Mouse (Mus musculus): Measurements from ENCODE around the gene Iqck. TPM values are rescaled to one million over a fixed set of nuclear protein-coding genes. Genes with fewer than 3 reads are reported as not detected.

Gene Iqck
- polyA plus RNA-seq, 1 experiment from 2014 or later: 4.2 TPM

DNA sequence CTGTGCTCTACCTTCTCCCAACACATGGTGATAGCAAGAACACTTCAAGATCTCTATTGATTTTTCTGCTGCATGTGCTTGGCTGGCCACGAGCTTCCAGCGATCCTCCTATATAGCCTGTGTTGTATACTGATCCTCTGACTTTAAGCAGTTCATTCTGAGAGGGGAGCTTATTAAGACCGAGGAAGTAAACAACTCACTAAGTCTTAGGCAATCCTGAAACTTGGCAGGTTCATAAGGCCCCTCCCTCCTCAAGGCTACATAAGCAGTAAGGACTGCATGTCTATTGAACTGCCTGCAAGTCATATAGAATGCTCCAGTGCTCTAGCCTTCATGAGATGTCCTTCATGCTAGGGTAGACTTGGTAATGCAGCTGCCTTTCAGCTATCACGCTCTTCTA, 9.2 kb upstream of the Iqck start:
- Histone ChIP-seq H3K9ac (ENCODE audit: low read depth, low read length) (no peak overlapping the region), H3K27ac (ENCODE audit: low read depth, low read length) (no peak overlapping the region), H3K4me1 (ENCODE audit: control insufficient read depth, insufficient read depth, low read length) (no peaks in the 10 kb centered on the region), H3K36me3 (ENCODE audit: control insufficient read depth, insufficient read depth, low read length) (peaks cover 94% of the 10 kb centered on the region), H3K27me3 (ENCODE audit: control insufficient read depth, insufficient read depth, low read length) (no peaks in the 10 kb centered on the region), H3K4me3 (ENCODE audit: low read length) (no peak overlapping the region), H3K9me3 (ENCODE audit: control insufficient read depth, low read length) (no peaks in the 10 kb centered on the region), H3K4me2 (replicated peaks; ENCODE audit: low read depth, low read length) (no peak overlapping the region)
- no peak for ATAC-seq (ENCODE audit: low FRiP score, low TSS enrichment)
- 93% methylated on average over 4 of the region's 4 CpGs for WGBS

- Histone ChIP-seq H3K4me3 (ENCODE audit: low read length) (no peak overlapping the region), H3K27ac (ENCODE audit: low read depth, low read length) (peak overlapping the region; percentile 74; the same call in 1 of the 2 replicates), H3K4me1 (ENCODE audit: control insufficient read depth, insufficient read depth, low read length) (no peaks in the 10 kb centered on the region), H3K9me3 (ENCODE audit: control insufficient read depth, low read length) (no peaks in the 10 kb centered on the region), H3K9ac (ENCODE audit: low read depth, low read length) (no peak overlapping the region), H3K27me3 (ENCODE audit: control insufficient read depth, insufficient read depth, low read length) (no peaks in the 10 kb centered on the region), H3K36me3 (ENCODE audit: control insufficient read depth, insufficient read depth, low read length) (peaks cover 91% of the 10 kb centered on the region), H3K4me2 (replicated peaks; ENCODE audit: low read depth, low read length) (no peak overlapping the region)
- peak; percentile 48; the same call in 1 of the 2 replicates for ATAC-seq (ENCODE audit: low FRiP score, low TSS enrichment)
- 70% methylated on average over 10 of the region's 10 CpGs for WGBS
Measured at GRCm38 (mm10) chr7:118848796-118849195, 6.8 kb upstream of the Iqck start.

- ATAC-seq (ENCODE audit: low FRiP score, low TSS enrichment): no peak
- no peak overlapping the region for H3K9ac ChIP-seq (ENCODE audit: low read depth, low read length)
- H3K4me2 ChIP-seq (replicated peaks; ENCODE audit: low read depth, low read length): no peak overlapping the region
- 63% methylated on average over 5 of the region's 5 CpGs for WGBS
- no peaks in the 10 kb centered on the region for H3K9me3 ChIP-seq (ENCODE audit: control insufficient read depth, low read length)
- H3K4me3 ChIP-seq (ENCODE audit: low read length): no peak overlapping the region
- no peaks in the 10 kb centered on the region for H3K27me3 ChIP-seq (ENCODE audit: control insufficient read depth, insufficient read depth, low read length)
- H3K27ac ChIP-seq (ENCODE audit: low read depth, low read length): peak overlapping the region; percentile 74; the same call in 1 of the 2 replicates
- H3K4me1 ChIP-seq (ENCODE audit: control insufficient read depth, insufficient read depth, low read length): 0 out of 2 replicates have a peak, but pooled peaks cover 7% of the 10 kb centered on the region
- H3K36me3 ChIP-seq (ENCODE audit: control insufficient read depth, insufficient read depth, low read length): peaks cover 82% of the 10 kb centered on the region
Measured at GRCm38 (mm10) chr7:118849543-118850250, 5.9 kb upstream of the Iqck start.

- no peaks in the 10 kb centered on the region for H3K27me3 ChIP-seq (ENCODE audit: control insufficient read depth, insufficient read depth, low read length)
- H3K9ac ChIP-seq (ENCODE audit: low read depth, low read length): no peak overlapping the region
- ATAC-seq (ENCODE audit: low FRiP score, low TSS enrichment): no peak
- H3K9me3 ChIP-seq (ENCODE audit: control insufficient read depth, low read length): no peaks in the 10 kb centered on the region
- WGBS: 79% methylated on average over 9 of the region's 9 CpGs
- no peak overlapping the region for H3K4me2 ChIP-seq (replicated peaks; ENCODE audit: low read depth, low read length)
- H3K27ac ChIP-seq (ENCODE audit: low read depth, low read length): no peak overlapping the region
- H3K4me1 ChIP-seq (ENCODE audit: control insufficient read depth, insufficient read depth, low read length): 0 out of 2 replicates have a peak, but pooled peaks cover 9% of the 10 kb centered on the region
- H3K36me3 ChIP-seq (ENCODE audit: control insufficient read depth, insufficient read depth, low read length): peaks cover 72% of the 10 kb centered on the region
- H3K4me3 ChIP-seq (ENCODE audit: low read length): no peak overlapping the region
Measured at GRCm38 (mm10) chr7:118850676-118851290, 4.8 kb upstream of the Iqck start.

DNA sequence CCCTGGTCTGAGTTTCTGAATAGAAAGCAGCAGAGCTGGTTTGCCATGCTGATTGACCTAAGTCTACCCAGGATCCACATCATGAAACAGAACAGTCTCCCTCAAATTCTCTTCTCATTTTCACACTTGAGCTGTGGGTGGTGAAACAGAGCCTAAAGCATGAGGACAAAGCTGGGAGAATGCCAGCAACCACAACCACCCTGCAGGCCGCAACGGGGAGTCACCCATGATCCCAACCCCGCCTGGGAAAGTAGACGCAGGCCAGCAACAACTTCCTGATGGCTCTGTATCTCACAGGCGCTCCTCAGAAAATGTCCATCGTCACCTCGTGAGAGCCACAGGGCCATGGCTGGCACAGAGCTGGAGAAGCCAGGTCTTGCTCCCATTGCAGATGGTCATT, 4.0 kb upstream of the Iqck start:
- H3K4me3 ChIP-seq (ENCODE audit: low read length): no peak overlapping the region
- ATAC-seq (ENCODE audit: low FRiP score, low TSS enrichment): no peak
- H3K4me1 ChIP-seq (ENCODE audit: control insufficient read depth, insufficient read depth, low read length): 0 out of 2 replicates have a peak, but pooled peaks cover 9% of the 10 kb centered on the region
- H3K36me3 ChIP-seq (ENCODE audit: control insufficient read depth, insufficient read depth, low read length): peaks cover 64% of the 10 kb centered on the region
- 91% methylated on average over 7 of the region's 7 CpGs for WGBS
- no peak overlapping the region for H3K9ac ChIP-seq (ENCODE audit: low read depth, low read length)
- H3K27me3 ChIP-seq (ENCODE audit: control insufficient read depth, insufficient read depth, low read length): no peaks in the 10 kb centered on the region
- no peak overlapping the region for H3K4me2 ChIP-seq (replicated peaks; ENCODE audit: low read depth, low read length)
- H3K9me3 ChIP-seq (ENCODE audit: control insufficient read depth, low read length): no peaks in the 10 kb centered on the region
- H3K27ac ChIP-seq (ENCODE audit: low read depth, low read length): no peak overlapping the region

- Histone ChIP-seq H3K27ac (ENCODE audit: low read depth, low read length) (no peak overlapping the region), H3K27me3 (ENCODE audit: control insufficient read depth, insufficient read depth, low read length) (no peaks in the 10 kb centered on the region), H3K36me3 (ENCODE audit: control insufficient read depth, insufficient read depth, low read length) (peaks cover 55% of the 10 kb centered on the region), H3K9me3 (ENCODE audit: control insufficient read depth, low read length) (no peaks in the 10 kb centered on the region), H3K4me1 (ENCODE audit: control insufficient read depth, insufficient read depth, low read length) (0 out of 2 replicates have a peak, but pooled peaks cover 9% of the 10 kb centered on the region), H3K4me2 (replicated peaks; ENCODE audit: low read depth, low read length) (no peak overlapping the region), H3K4me3 (ENCODE audit: low read length) (no peak overlapping the region), H3K9ac (ENCODE audit: low read depth, low read length) (no peak overlapping the region)
- WGBS: 74% methylated on average over 4 of the region's 4 CpGs
- ATAC-seq (ENCODE audit: low FRiP score, low TSS enrichment): no peak
Measured at GRCm38 (mm10) chr7:118852611-118853010, 2.9 kb upstream of the Iqck start.

- H3K27ac ChIP-seq (ENCODE audit: low read depth, low read length): no peak overlapping the region
- ATAC-seq (ENCODE audit: low FRiP score, low TSS enrichment): no peak
- 16% methylated on average over 3 of the region's 3 CpGs for WGBS
- H3K36me3 ChIP-seq (ENCODE audit: control insufficient read depth, insufficient read depth, low read length): peaks cover 37% of the 10 kb centered on the region
- H3K9ac ChIP-seq (ENCODE audit: low read depth, low read length): peak overlapping the region; percentile 82
- H3K4me1 ChIP-seq (ENCODE audit: control insufficient read depth, insufficient read depth, low read length): 0 out of 2 replicates have a peak, but pooled peaks cover 9% of the 10 kb centered on the region
- no peaks in the 10 kb centered on the region for H3K27me3 ChIP-seq (ENCODE audit: control insufficient read depth, insufficient read depth, low read length)
- H3K9me3 ChIP-seq (ENCODE audit: control insufficient read depth, low read length): no peaks in the 10 kb centered on the region
- peak overlapping the region; percentile 93 for H3K4me3 ChIP-seq (ENCODE audit: low read length)
- H3K4me2 ChIP-seq (replicated peaks; ENCODE audit: low read depth, low read length): peak overlapping the region; percentile 88
Measured at GRCm38 (mm10) chr7:118854606-118855005, 946 bp upstream of the Iqck start.

DNA sequence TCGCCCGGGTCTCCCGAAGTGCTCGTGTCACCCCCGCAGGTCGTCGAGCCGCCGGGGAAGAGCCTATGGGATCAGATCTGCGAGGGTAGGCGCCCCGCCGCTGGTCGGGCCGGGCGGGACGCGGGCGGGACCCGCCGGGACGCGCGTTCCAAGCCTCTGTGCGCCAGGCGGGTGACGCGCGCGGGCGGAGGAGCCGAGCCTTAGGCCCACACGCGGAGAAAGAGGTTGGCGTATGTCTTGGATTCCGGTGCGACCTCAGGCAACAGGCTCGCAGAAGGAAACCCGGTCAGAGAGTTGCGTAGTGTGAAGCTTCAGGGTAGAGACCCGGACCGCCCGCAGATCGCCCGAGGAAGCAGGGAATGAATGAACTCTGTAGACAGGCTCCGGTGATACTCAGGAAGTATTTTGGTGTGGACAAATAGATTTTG, 339 bp downstream of the Iqck start, which contains the start of gene Knop1:
Gene Knop1, minus strand, starts transcription at position 378 of the 428 bp plus-strand sequence.
- WGBS: under 1% methylated on average over 46 of the region's 46 CpGs
- 0 out of 2 replicates have a peak, but pooled peaks cover 9% of the 10 kb centered on the region for H3K4me1 ChIP-seq (ENCODE audit: control insufficient read depth, insufficient read depth, low read length)
- peak within 1 kb of the TSS; percentile 82 for H3K9ac ChIP-seq (ENCODE audit: low read depth, low read length)
- peak within 1 kb of the TSS; percentile 93 for H3K4me3 ChIP-seq (ENCODE audit: low read length)
- H3K4me2 ChIP-seq (replicated peaks; ENCODE audit: low read depth, low read length): peak within 1 kb of the TSS; percentile 88
- H3K36me3 ChIP-seq (ENCODE audit: control insufficient read depth, insufficient read depth, low read length): peaks cover 25% of the 10 kb centered on the region
- peak within 1 kb of the TSS; percentile 61 for H3K27ac ChIP-seq (ENCODE audit: low read depth, low read length)
- no peaks in the 10 kb centered on the region for H3K9me3 ChIP-seq (ENCODE audit: control insufficient read depth, low read length)
- no peaks in the 10 kb centered on the region for H3K27me3 ChIP-seq (ENCODE audit: control insufficient read depth, insufficient read depth, low read length)
- peak; percentile 84 for ATAC-seq (ENCODE audit: low FRiP score, low TSS enrichment)

GRCm38 (mm10) chr7:118858640-118859039, 3.1 kb downstream of the Iqck start:
- Histone ChIP-seq H3K4me1 (ENCODE audit: control insufficient read depth, insufficient read depth, low read length) (0 out of 2 replicates have a peak, but pooled peaks cover 9% of the 10 kb centered on the region), H3K4me3 (ENCODE audit: low read length) (no peak overlapping the region), H3K9ac (ENCODE audit: low read depth, low read length) (no peak overlapping the region), H3K27ac (ENCODE audit: low read depth, low read length) (no peak overlapping the region), H3K4me2 (replicated peaks; ENCODE audit: low read depth, low read length) (no peak overlapping the region), H3K27me3 (ENCODE audit: control insufficient read depth, insufficient read depth, low read length) (no peaks in the 10 kb centered on the region), H3K9me3 (ENCODE audit: control insufficient read depth, low read length) (no peaks in the 10 kb centered on the region), H3K36me3 (ENCODE audit: control insufficient read depth, insufficient read depth, low read length) (no peaks in the 10 kb centered on the region)
- no peak for ATAC-seq (ENCODE audit: low FRiP score, low TSS enrichment)
- 77% methylated on average over 1 of the region's 1 CpGs for WGBS

Measured in kidney, embryonic 14.5 days (tissue).